Mouse (Mus musculus) testis, adult 2 months (tissue): ENCODE results near the gene Proca1. TPM values are rescaled to one million over a fixed set of nuclear protein-coding genes. Genes with fewer than 3 reads are reported as not detected.

Experiments used
- H3K27ac ChIP-seq: fragments of 200-500 bp; 2 replicates; pipeline ENCODE4 v1.5.1; 2012; ENCODE audit warnings: low read depth, low read length; ENCODE audit not compliant: control insufficient read depth, insufficient read depth
- H3K27me3 ChIP-seq: fragments of 200-500 bp; 2 replicates; pipeline ENCODE4 v1.6.1; 2012; ENCODE audit warnings: mild to moderate bottlenecking, low read length, moderate library complexity; ENCODE audit not compliant: control insufficient read depth, insufficient read depth
- H3K36me3 ChIP-seq: fragments of 200-500 bp; 2 replicates; pipeline ENCODE4 v1.6.1; 2012; ENCODE audit warnings: mild to moderate bottlenecking, low read length; ENCODE audit not compliant: control insufficient read depth, insufficient read depth
- H3K4me1 ChIP-seq: fragments of 200-500 bp; 2 replicates; pipeline ENCODE4 v1.6.1; 2012; ENCODE audit warnings: low read length; ENCODE audit not compliant: control insufficient read depth, insufficient read depth
- H3K4me3 ChIP-seq: fragments of 200-500 bp; 2 replicates; pipeline ENCODE4 v1.5.1; 2012; ENCODE audit warnings: low read depth, mild to moderate bottlenecking, low read length, moderate library complexity, mixed read lengths; ENCODE audit not compliant: control insufficient read depth
- CTCF ChIP-seq: fragments of 200-500 bp; IDR thresholded peaks from 2 replicates; pipeline ENCODE4 v1.5.1; 2012; ENCODE audit warnings: low read depth, mild to moderate bottlenecking, inconsistent platforms, low read length, moderate library complexity; ENCODE audit not compliant: control insufficient read depth, insufficient read depth, insufficient replicate concordance
- POLR2A ChIP-seq: fragments of 200-500 bp; IDR thresholded peaks from 2 replicates; pipeline ENCODE4 v1.6.1; 2012; ENCODE audit warnings: low read depth, mild to moderate bottlenecking, inconsistent platforms, low read length, moderate library complexity; ENCODE audit not compliant: control insufficient read depth
- polyA plus RNA-seq: library from polyadenylated mRNA; depleted of rRNA; stranded (reverse); fragments of >200 nt; gene quantifications from 2 replicates; pipeline ENCODE4 v1.2.3, GENCODE M21; 2012

Gene Proca1
- polyA plus RNA-seq, 1 experiment: 191 TPM

DNA sequence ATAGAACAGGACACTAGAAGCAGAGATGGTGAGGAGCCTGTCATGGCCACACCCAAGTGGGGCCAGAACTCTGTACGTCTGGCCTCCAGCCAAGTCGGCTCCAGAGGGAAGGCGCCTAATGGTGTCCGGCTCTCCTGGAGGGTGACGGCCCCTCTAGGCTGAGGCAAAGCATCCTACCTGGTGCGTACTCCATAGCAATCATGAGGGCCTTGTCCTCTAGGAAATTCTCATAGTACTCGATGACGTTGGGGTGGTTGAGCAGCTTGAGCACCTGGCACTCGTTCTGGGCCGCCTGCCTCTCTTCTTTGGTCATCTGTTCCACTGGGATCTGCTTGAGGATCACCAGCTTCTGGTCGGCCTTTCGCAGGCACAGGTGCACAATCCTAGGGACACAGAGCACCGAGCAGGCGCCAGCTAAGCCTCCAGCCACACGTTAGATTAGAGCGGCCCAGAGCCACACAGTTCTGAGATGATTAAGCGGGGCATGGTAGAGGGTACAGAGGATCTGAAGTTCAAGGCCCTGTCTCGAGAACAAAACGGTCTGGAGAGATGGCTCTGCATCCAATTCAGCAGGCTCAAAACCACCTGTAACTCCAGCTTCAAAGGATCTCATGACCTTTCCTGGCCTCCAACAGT is 20.3 kb upstream of the Proca1 start:
- H3K4me3 ChIP-seq: no peak overlapping the region
- no peak for TF ChIP-seq POLR2A
- no peak for TF ChIP-seq CTCF
- no peaks in the 10 kb centered on the region for H3K27me3 ChIP-seq
- H3K4me1 ChIP-seq: peaks cover 17% of the 10 kb centered on the region
- no peaks in the 10 kb centered on the region; the same call in 1 of the 2 replicates for H3K36me3 ChIP-seq
- H3K27ac ChIP-seq: no peak overlapping the region

DNA sequence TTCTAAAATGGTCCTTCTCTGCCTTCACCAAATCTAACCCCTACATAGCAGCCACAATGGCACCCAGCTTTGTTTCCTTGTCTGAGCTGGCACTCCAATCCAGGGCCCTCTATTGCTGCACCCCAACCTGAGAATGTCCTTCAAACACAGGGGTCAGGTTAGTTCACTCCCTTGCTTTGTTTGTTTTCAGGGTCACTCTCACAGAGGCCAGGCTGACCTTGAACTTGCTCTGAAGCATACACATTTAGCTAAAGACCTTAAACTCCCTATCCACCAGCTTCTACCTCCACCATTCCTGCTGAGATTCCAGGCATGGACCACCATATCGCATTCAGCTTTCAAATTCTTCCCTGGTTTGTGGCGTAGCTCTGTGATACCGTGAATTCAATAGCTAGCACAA is 18.7 kb upstream of the Proca1 start:
- Histone ChIP-seq H3K36me3 (no peaks in the 10 kb centered on the region; the same call in 1 of the 2 replicates), H3K27me3 (no peaks in the 10 kb centered on the region), H3K4me1 (peaks cover 21% of the 10 kb centered on the region), H3K4me3 (no peak overlapping the region), H3K27ac (no peak overlapping the region)
- no peak for TF ChIP-seq POLR2A

DNA sequence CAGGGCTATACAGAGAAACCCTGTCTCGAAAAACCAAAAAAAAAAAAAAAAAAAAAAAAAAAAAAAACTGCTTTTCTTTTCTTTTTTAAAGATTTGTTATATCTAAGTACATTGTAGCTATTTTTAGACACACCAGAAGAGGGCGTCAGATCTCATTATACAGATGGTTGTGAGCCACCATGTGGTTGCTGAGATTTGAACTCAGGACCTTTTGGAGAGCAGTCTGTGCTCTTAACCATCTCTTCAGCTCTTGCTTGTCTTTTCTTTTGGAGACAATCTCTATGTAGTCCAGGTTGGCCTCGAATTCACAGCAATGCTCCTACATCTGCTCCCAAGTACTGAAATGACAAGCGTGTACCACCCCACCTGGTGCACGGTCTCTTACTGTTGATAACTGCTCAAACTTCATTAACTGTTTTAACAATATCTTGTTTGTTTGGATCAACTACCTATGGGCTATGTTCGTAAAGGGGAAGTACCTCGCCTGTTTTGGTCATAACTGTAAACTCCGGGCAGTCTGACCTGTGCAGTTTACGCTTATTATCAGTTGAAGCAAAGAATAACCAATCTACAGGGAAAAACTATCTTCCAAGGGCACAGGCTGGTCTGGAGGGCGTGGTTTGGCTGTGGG is 17.3 kb upstream of the Proca1 start:
- Histone ChIP-seq H3K27ac (no peak overlapping the region), H3K27me3 (no peaks in the 10 kb centered on the region), H3K4me1 (peaks cover 21% of the 10 kb centered on the region)

DNA sequence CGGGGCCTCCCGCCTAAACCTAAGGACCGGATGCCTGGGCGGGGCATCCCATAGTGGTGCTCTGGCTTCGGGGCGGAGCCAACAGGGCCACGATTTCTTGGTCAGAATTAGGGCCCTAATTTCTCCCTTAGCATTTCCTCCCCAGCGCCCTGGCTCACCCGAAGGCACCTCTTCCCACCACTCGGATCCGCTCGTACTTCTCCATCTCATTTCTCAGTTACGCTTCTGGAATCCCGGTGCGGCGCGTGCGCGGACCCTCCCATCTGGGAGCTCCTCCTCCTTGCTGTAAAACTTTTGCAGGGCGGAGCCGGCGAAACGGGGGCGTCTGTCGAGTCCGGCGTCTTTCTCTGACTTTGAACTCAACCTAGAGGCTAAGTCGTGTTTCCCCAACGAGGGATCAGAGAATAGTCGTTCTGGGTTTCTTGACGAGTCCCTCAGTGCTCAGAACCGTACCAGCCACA is 16.8 kb upstream of the Proca1 start, which contains the start of the genes Nek8 and Tlcd1:
Nek8 (minus strand) TSS at position 274 of the 461 bp plus-strand sequence.
Tlcd1 (plus strand) TSS at position 310 of the 461 bp plus-strand sequence.
- Histone ChIP-seq H3K4me1 (peaks cover 21% of the 10 kb centered on the region), H3K27me3 (no peaks in the 10 kb centered on the region), H3K4me3 (peak within 1 kb of the TSS; percentile 88), H3K27ac (peak within 1 kb of the TSS; percentile 88), H3K36me3 (peaks cover 1% of the 10 kb centered on the region)
- no peak for TF ChIP-seq CTCF
- TF ChIP-seq POLR2A: no peak

More for the DNA sequence above, 17.3 kb upstream of the Proca1 start:
- Histone ChIP-seq H3K4me3 (peak overlapping the region; percentile 88), H3K36me3 (peaks cover 1% of the 10 kb centered on the region)
- TF ChIP-seq POLR2A (no peak), CTCF (no peak)

DNA sequence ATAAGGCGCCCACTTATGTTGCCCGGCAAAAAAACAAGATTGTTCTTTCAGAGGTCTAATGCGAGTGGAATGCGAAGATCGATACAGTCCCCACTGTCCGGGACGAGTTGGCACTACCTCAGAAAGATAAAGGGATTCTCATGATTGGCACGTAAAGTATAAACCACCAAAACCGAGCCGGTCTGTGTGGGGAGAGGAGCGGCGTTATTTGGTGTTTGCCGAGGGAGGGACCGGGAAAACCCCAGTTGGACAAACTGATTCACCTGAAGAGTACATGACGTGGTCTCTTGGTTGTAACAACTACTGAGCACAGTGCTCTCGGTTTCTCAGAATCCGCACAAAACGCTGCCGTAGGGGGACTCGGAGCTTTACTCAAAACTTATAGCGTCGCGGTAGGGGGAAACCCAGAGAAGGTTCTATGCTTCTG is 16.3 kb upstream of the Proca1 start:
- TF ChIP-seq CTCF (no peak), POLR2A (no peak)
- Histone ChIP-seq H3K4me3 (peak overlapping the region; percentile 88), H3K4me1 (peaks cover 21% of the 10 kb centered on the region), H3K36me3 (peaks cover 1% of the 10 kb centered on the region), H3K27ac (peak overlapping the region; percentile 88), H3K27me3 (no peaks in the 10 kb centered on the region)

DNA sequence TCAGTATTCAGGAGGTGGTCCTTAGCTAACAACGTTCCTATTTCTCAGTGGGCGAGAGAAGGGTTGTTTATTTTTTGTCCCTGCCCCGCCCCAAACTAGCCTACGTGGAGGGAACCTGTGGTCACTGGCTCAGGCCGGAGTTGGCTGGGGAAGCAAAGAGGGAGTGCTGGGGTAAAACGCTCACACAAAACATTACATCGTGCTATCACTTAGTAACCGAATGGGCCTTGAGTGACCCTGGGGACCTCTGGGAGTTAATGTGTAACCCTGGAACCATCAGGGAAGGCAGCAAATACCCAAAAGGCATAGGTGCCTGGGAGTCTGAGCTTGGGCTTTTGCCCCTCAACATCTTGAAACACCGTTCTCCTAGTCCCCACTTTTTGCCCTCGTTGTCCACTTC is 15.8 kb upstream of the Proca1 start:
- peaks cover 21% of the 10 kb centered on the region for H3K4me1 ChIP-seq
- peak overlapping the region; percentile 88 for H3K4me3 ChIP-seq
- TF ChIP-seq POLR2A (no peak), CTCF (no peak)
- H3K27ac ChIP-seq: peak overlapping the region; percentile 88
- H3K27me3 ChIP-seq: no peaks in the 10 kb centered on the region
- H3K36me3 ChIP-seq: peaks cover 1% of the 10 kb centered on the region

DNA sequence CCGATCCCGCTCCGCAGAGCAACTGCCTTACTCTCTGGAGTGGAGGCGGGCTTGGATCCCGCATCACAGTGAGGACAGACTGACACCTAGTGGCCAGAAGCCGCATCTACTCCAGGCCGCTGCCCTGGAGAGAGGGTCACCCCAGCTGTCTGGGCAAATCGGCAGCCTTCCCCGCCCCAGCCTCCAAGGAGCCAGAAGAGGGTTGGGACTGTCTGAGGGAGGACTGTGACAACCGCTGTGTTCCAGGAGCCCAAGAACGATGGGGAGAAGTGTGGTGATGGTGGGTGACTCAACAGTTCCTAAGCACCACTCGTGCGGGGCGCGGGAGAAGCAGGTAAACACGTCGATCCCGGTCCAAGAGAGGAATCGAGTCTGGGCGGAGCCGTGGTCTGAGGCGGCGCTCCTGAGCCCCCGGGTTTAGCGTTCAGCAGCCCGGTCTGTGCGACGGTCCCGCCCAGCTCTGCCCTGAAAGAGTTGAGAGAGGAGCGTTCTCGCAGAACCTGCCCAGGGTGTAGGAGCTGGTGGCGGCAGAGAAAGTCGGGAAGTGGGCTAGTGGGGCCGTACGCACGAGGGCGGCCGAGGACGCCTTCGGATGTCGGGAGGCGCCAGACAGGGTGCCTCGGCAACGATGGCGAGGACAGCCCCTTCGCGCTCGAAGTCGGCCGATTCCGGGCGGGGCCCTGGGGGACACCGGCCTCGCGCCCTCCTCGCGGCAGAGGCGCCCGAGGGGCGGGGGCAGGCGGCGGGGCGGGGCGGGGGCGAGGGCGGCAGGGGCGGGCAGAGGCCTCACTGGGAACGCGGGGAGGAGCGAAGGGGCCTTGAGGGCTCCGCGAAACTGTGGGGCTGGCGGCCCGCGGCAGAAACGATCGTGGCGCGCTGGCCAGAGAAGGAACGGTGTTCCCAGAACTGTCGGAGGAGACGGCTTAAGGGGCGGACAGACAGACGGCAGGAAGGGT is 15.0 kb upstream of the Proca1 start:
- peak; percentile 37; the same call in 1 of the 2 replicates for TF ChIP-seq POLR2A
- TF ChIP-seq CTCF: peak; percentile 96
- Histone ChIP-seq H3K4me3 (peak overlapping the region; percentile 88), H3K4me1 (peaks cover 25% of the 10 kb centered on the region), H3K36me3 (peaks cover 1% of the 10 kb centered on the region), H3K27me3 (no peaks in the 10 kb centered on the region), H3K27ac (peak overlapping the region; percentile 88)
